Mouse (Mus musculus) C2C12 (cell line): ENCODE results near the gene Gan.

ENCODE experiments used
- CEBPB ChIP-seq: IDR thresholded peaks from one replicate; pipeline ENCODE4 v1.6.1; 2011; ENCODE audit warnings: low read depth, mild to moderate bottlenecking, control low read depth, moderate library complexity
- CTCF ChIP-seq: IDR thresholded peaks from one replicate; pipeline ENCODE4 v1.5.1; 2011; ENCODE audit not compliant: control insufficient read depth, insufficient read depth, insufficient read length
- FOSL1 ChIP-seq: IDR thresholded peaks from one replicate; pipeline ENCODE4 v1.8.0; 2011; ENCODE audit warnings: mild to moderate bottlenecking, low read length; ENCODE audit not compliant: poor library complexity, insufficient read depth, severe bottlenecking
- MAX ChIP-seq: IDR thresholded peaks from one replicate; pipeline ENCODE4 v1.6.1; 2011; ENCODE audit warnings: mild to moderate bottlenecking, control low read depth
- MYOD1 ChIP-seq: IDR thresholded peaks from one replicate; pipeline ENCODE4 v1.6.1; 2011; ENCODE audit warnings: low read depth; ENCODE audit not compliant: control insufficient read depth, insufficient read length
- MYOG ChIP-seq: IDR thresholded peaks from one replicate; pipeline ENCODE4 v1.6.1; 2011; ENCODE audit not compliant: control insufficient read depth, insufficient read length; ENCODE audit errors: extremely low read depth
- USF1 ChIP-seq: IDR thresholded peaks from one replicate; pipeline ENCODE4 v1.6.1; 2011; ENCODE audit warnings: low read depth, mild to moderate bottlenecking, control low read depth, moderate library complexity

- TF ChIP-seq CTCF (no peak), MAX (no peak), MYOD1 (no peak), MYOG (no peak), CEBPB (no peak), USF1 (no peak), FOSL1 (no peak)
Measured at GRCm38 (mm10) chr8:117242286-117242685, 84.4 kb downstream of the Gan start.
